Mouse (Mus musculus) heart, embryonic 10.5 days (tissue): Measurements from ENCODE around the gene Csnk1g2. TPM values are rescaled to one million over a fixed set of nuclear protein-coding genes. Genes with fewer than 3 reads are reported as not detected.

Experiments
- DNase-seq: peaks from one replicate; pipeline ENCODE4 v3.0.0-alpha.2; 2017; ENCODE audit warnings: low spot score
- H3K27ac ChIP-seq: fragments of 300-500 bp; sonication (generic); 2 replicates; pipeline ENCODE4 v1.5.1; 2016; ENCODE audit warnings: mild to moderate bottlenecking
- H3K27me3 ChIP-seq: fragments of 300-500 bp; sonication (generic); 2 replicates; pipeline ENCODE4 v1.6.1; 2016; ENCODE audit warnings: mild to moderate bottlenecking; ENCODE audit not compliant: poor library complexity, insufficient read depth, severe bottlenecking
- H3K36me3 ChIP-seq: fragments of 300-500 bp; sonication (generic); 2 replicates; pipeline ENCODE4 v1.6.1; 2016; ENCODE audit warnings: mild to moderate bottlenecking, moderate library complexity
- H3K4me1 ChIP-seq: fragments of 300-500 bp; sonication (generic); 2 replicates; pipeline ENCODE4 v1.6.1; 2016; ENCODE audit warnings: mild to moderate bottlenecking
- H3K4me3 ChIP-seq: fragments of 300-500 bp; sonication (generic); 2 replicates; pipeline ENCODE4 v1.5.1; 2016; ENCODE audit warnings: mild to moderate bottlenecking, moderate library complexity
- H3K9me3 ChIP-seq: fragments of 300-500 bp; sonication (generic); 2 replicates; pipeline ENCODE4 v1.6.1; 2016; ENCODE audit warnings: mild to moderate bottlenecking, moderate library complexity
- WGBS: fragments of 180-500 bp; shearing (Covaris S2); methylation state at CpG from one replicate; pipeline ENCODE4 v1.1.7; 2016; 5-methylcytosine and 5-hydroxymethylcytosine counted together
- polyA plus RNA-seq: library from polyadenylated mRNA; unstranded; fragments of >200 nt; fragmentation: Nextera tagmentation; extraction: Ambion mirVana; gene quantifications from 2 replicates; pipeline ENCODE4 v1.2.1, GENCODE M21; 2016

Csnk1g2 gene
- polyA plus RNA-seq, 1 experiment from 2014 or later, result 150 TPM

DNA sequence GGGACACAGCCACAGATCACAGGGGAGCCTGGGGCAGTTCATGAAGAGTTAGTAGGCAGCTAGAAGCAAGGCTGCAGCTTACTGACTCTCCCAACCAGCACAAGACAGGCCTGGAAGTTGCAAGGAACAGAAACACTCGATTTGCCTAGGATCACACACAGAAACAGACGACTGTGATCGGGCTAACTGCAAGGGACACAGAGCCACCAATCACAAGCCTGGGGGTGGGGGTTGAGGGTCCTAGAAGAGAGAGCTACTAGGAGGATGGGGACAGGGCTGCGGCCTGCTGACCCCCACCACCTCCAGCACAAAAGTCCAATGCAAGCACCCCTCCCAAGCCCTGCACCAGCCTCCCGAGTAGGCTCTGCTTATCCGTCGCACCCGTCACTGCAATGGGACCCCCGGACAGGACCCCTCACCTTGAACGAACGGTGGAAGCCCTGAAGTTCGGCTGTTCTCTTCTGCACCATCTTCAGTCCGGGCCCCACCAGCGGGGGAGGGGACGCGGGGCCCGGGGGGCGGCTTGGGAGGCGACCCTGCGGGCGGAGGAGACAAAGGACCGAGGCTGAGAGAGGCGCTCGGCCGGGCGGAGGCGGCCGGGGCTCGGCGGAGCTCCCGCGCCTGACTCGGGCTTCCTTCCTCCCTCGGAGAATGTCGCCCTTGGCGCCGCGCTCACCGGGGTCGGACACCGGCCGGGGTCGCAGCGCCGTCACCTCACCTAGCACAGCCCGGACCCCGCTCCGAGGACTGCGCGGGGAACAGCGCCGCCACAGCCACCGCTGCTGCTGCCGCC lies 53.0 kb downstream of the Csnk1g2 start:
- Histone ChIP-seq H3K4me1 (peaks cover 84% of the 10 kb centered on the region), H3K27ac (peak overlapping the region; percentile 98), H3K27me3 (no peaks in the 10 kb centered on the region), H3K9me3 (no peaks in the 10 kb centered on the region), H3K4me3 (peak overlapping the region; percentile 95), H3K36me3 (peaks cover 26% of the 10 kb centered on the region)
- no peak for DNase-seq
- WGBS, result under 1% methylated on average over 52 of the region's 54 CpGs

DNA sequence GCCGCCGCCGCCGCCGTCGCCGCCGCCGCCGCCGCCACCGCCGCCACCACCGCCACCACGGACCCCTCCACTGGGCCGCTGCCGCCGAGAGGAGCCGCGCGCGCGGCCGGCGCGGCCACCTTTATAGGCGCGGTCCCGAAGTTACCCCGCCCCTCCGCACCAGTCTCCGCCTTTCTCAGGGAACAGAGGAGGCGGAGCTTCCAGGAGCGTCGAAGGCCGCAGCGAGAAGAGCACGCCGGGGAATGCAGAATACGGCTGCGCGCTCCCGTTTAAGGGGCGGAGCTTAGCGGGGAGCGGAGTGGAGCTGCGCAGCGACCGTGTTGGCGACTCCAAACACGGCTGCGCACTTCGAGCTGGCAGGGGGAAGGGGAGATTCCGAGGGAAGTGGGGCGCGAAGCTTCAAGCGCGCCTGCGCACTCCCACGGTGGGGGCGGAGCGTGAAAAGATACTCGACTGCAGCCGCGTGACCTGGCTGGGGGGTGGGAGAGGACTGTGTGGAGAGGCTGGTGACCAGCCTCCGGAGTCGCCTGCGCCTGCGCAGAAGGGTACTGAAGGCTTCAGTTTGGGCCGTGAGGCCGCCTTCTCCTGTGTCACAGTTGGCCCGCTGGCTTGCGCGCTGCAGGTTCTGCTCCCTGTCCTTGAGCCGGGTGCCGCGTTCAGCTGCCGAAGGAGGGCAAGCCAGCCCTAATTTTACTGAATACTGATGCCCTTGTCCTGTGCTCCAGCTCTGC lies 53.7 kb downstream of the Csnk1g2 start:
- peaks cover 80% of the 10 kb centered on the region for H3K4me1 ChIP-seq
- DNase-seq, result peak; percentile 100
- 2% methylated on average over 65 of the region's 78 CpGs for WGBS
- peaks cover 18% of the 10 kb centered on the region for H3K36me3 ChIP-seq
- no peaks in the 10 kb centered on the region for H3K9me3 ChIP-seq
- peak overlapping the region; percentile 98 for H3K27ac ChIP-seq
- peak overlapping the region; percentile 95 for H3K4me3 ChIP-seq
- H3K27me3 ChIP-seq, result no peaks in the 10 kb centered on the region

DNA sequence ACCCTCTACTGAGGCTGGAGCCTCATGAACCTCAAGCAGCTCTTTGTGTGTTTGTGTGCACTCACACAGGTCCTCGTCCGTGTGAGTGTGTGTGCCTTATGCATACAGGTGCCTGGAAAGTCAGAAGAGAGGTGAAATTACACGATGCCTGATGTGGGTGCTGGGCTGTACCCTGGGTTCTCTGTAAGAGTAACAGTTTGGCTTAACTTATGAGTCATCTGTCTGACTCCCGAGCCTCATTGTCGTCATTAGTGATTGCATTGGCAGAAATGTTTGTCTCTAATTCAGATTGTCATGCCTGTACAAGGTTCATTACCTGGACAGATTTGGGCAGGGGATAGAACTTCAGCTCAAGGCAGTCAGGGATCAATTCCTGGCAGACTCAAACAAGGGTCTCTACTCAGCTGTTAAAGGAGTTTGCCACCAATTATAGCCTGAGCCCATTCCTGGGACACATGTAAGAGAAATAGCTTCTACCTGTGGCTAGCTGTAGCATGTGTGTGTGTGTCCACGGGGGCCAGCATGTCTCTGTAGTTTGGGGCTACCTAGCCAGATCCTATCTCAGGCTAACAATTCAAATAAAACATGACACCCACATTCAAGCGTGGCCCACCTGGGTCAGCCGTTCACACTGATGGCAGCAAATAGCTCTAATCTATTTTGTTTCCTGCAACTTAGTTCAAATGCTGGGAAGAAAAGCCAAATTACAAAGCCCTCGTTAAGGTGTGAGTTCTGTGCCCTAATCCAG lies 54.7 kb downstream of the Csnk1g2 start:
- H3K27ac ChIP-seq, result peak overlapping the region; percentile 98
- 34% methylated on average over 9 of the region's 9 CpGs for WGBS
- H3K9me3 ChIP-seq, result no peaks in the 10 kb centered on the region
- peaks cover 9% of the 10 kb centered on the region; the same call in 1 of the 2 replicates for H3K36me3 ChIP-seq
- no peak for DNase-seq
- H3K27me3 ChIP-seq, result no peaks in the 10 kb centered on the region
- H3K4me3 ChIP-seq, result peak overlapping the region; percentile 95
- peaks cover 71% of the 10 kb centered on the region for H3K4me1 ChIP-seq

DNA sequence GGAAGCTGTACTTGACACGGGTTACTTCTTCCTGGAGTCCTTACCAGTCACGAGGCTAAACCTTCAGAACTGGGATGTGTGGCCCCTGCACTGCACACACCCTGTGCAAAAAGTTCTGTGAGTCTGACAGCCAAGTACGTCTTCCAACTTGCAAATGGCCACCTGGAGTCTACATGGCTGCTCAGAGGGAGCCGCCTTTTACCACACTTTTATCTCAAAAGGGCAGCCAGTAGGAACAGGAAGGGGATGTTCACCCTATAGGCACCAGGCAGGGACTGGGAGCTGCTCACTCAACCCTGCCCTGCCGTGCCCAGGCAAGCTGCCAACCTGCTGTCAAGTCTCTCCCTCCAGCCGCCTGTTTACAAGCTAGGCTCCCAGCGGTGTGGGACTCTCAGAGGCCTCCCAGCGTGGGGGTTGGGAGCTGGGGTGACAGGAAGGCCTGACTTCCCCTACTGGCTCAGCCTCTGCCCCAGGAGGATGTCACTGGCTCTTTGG lies 55.4 kb downstream of the Csnk1g2 start, which contains the start of gene Mknk2:
Gene Mknk2 (minus strand): TSS at position 171 of the 495 bp plus-strand sequence.
- Histone ChIP-seq H3K27ac (peak within 1 kb of the TSS; percentile 98), H3K4me1 (peaks cover 64% of the 10 kb centered on the region), H3K36me3 (peaks cover 9% of the 10 kb centered on the region; the same call in 1 of the 2 replicates), H3K4me3 (peak within 1 kb of the TSS; percentile 95), H3K27me3 (no peaks in the 10 kb centered on the region), H3K9me3 (no peaks in the 10 kb centered on the region)
- peak; percentile 93 for DNase-seq
- WGBS, result 21% methylated on average over 8 of the region's 8 CpGs

DNA sequence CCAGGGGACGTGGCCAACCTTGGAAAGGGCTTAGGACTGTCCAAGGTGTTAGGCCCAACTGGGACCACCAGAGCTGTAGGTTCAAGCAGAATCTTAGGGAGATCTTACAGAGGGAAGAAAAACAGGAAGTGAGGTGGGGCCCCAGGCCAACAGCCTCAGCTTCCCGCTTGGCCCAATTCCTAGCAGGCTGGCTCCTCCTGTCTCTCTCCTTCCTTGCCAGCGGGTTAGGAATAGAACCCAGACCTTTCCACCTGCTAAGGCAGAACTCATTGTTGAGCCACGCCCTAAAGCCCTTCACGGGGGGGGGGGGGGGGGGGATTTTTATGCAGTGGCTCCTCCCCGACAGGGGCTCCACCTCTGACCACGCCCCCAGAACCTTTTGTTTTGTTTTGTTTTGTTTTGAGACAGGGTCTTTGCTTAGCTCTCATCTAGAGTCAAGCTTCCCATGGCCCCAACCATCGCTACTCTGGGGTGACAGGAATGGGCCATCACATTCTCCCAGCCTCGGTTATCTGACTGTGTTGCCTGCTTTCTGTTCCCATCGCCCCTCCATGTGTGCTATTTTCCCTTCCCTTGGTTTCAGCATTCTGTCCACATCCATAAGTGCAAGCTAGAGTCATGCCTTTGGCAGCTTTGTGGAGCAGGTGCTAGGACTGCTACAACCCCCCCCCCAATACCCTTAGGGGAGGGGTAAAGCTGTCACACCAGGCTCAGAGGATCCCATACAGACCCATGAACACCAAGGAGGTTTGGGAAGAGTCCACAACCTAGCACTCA lies 56.2 kb downstream of the Csnk1g2 start:
- no peak for DNase-seq
- peaks cover 12% of the 10 kb centered on the region; the same call in 1 of the 2 replicates for H3K36me3 ChIP-seq
- peaks cover 56% of the 10 kb centered on the region for H3K4me1 ChIP-seq
- H3K9me3 ChIP-seq, result no peaks in the 10 kb centered on the region
- peak overlapping the region; percentile 95 for H3K4me3 ChIP-seq
- WGBS, result 49% methylated on average over 10 of the region's 10 CpGs
- H3K27me3 ChIP-seq, result no peaks in the 10 kb centered on the region
- peak overlapping the region; percentile 98 for H3K27ac ChIP-seq

DNA sequence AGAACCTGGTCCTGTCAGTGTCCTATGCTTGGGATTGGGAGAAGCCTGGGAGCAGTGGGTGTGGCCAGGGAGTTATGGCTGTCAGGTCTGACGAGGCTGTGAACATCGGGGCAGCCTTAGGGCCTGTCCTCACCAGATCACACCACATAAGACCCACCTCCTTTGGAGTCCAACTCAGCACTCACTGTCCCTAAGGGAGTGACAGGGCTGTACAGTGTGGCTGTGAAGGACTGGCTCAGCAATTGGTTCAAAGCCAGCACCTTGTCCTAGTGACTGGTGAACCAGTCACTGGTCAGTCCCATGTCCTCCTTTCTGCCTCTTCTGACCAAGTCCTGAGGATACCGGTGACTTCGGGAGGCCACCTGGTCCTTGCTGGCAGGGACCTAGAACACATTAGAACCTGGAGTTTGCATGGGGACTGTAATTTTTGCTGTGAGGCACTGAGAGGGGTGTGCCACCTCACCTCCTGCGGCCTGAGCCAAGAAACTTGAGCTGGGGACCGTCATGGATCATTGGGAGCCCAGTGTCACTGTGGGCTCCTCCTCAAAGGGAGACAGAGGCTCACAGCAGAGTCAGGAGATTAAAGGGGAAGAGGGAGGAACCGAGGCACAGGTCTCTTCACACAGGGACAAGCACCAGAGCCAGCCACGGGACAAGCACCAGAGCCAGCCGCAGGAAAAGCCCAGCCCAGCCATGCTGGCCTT lies 57.1 kb downstream of the Csnk1g2 start:
- 60% methylated on average over 9 of the region's 9 CpGs for WGBS
- Histone ChIP-seq H3K4me3 (no peak overlapping the region), H3K27ac (peak overlapping the region; percentile 98)

DNA sequence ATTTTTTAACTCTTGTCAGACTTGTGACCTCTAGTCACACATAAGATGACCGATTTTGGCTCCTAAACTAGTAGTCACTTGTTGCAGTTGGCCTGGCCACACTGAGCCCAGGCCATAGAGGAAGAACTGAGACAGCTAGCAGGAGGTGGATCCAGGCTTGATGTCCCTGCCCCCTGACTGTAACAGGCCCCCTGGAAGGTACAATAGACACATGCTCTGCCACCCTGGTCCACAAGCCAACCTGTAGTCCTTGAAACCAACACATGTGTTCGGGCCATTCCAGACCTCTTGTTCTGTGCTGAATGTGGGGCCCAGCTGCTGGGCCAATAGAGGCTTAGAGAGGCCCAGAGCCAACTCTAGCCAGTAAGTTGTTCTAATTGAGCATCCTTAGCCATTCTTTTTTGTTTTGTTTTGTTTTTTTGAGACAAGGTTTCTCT lies 57.6 kb downstream of the Csnk1g2 start:
- H3K27ac ChIP-seq, result peak overlapping the region; percentile 98
- H3K9me3 ChIP-seq, result no peaks in the 10 kb centered on the region
- H3K4me1 ChIP-seq, result peaks cover 47% of the 10 kb centered on the region
- no peak overlapping the region for H3K4me3 ChIP-seq
- peaks cover 17% of the 10 kb centered on the region for H3K36me3 ChIP-seq
- DNase-seq, result no peak
- no peaks in the 10 kb centered on the region for H3K27me3 ChIP-seq
- 88% methylated on average over 2 of the region's 2 CpGs for WGBS

More for the DNA sequence above, 57.1 kb downstream of the Csnk1g2 start:
- Histone ChIP-seq H3K36me3 (peaks cover 14% of the 10 kb centered on the region; the same call in 1 of the 2 replicates), H3K4me1 (peaks cover 47% of the 10 kb centered on the region), H3K9me3 (no peaks in the 10 kb centered on the region), H3K27me3 (no peaks in the 10 kb centered on the region)
- no peak for DNase-seq

DNA sequence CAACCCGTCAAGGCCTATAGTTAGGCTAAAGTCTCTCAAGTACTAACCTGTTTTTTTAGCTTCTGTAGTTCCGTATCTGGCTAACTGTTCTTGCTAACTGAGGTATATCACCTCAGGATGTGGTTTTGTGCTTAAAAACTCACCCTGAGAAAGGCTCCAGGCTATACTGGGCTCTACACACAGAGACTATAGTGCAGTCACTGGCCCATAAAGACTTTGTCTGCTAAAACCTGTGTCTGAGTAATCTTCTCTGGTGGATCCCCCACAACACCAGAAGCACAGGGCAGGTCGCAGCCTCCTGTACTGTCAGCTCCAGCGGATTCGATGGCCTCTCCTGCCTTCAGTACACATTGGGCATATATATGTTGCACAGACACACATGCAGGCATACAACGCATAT lies 59.4 kb downstream of the Csnk1g2 start:
- Histone ChIP-seq H3K4me1 (peaks cover 42% of the 10 kb centered on the region), H3K36me3 (peaks cover 34% of the 10 kb centered on the region), H3K4me3 (no peak overlapping the region), H3K27me3 (no peaks in the 10 kb centered on the region), H3K9me3 (no peaks in the 10 kb centered on the region), H3K27ac (no peak overlapping the region)
- 93% methylated on average over 6 of the region's 6 CpGs for WGBS
- no peak for DNase-seq

DNA sequence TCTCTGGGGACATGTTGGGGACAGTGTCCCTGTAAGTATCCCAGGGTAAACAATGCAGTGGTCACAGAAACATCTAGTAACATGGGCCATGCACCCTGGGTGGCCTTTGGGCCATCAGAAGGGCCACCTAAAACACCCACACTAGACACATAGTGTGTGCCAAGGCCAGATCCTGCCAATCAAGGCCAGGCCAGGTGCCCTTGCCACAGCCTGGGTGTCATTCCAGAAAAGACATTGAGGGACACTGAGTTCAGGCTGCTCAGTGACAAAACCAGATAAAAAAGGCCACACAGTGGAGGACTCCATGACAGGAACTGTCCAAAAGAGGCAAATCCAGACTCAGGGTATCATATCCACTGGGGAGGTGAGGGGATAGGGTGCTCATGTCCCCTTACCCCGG lies 61.0 kb downstream of the Csnk1g2 start:
- WGBS, result 86% methylated on average over 1 of the region's 1 CpGs
- H3K36me3 ChIP-seq, result peaks cover 49% of the 10 kb centered on the region
- H3K4me3 ChIP-seq, result no peak overlapping the region
- H3K4me1 ChIP-seq, result peaks cover 26% of the 10 kb centered on the region
- H3K27me3 ChIP-seq, result no peaks in the 10 kb centered on the region
- H3K9me3 ChIP-seq, result no peaks in the 10 kb centered on the region
- H3K27ac ChIP-seq, result 0 out of 2 replicates have a peak overlapping the region, but pooled peaks have one; percentile 12
- no peak for DNase-seq

DNA sequence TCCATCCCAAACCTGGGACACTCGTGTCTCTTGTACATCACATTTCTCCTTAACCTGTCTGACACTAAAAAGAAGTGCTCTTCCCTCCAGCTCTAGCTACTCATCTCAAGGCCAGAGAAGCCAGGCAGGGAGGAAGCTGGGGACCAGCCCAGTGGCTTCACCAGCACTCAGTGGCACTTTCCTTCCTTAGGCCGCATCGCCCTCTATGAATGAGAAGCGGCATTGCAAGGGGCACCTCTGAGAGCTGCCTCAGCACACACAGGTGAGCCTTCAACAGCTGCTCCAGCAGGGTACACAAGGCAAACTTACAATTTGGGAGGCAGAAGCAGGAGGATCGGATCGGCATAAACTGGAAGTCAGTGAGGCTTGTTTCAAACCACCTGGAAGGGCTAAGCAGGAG lies 61.6 kb downstream of the Csnk1g2 start:
- 55% methylated on average over 6 of the region's 6 CpGs for WGBS
- Histone ChIP-seq H3K4me3 (no peak overlapping the region), H3K27me3 (no peaks in the 10 kb centered on the region), H3K4me1 (peaks cover 20% of the 10 kb centered on the region), H3K36me3 (peaks cover 52% of the 10 kb centered on the region), H3K27ac (no peak overlapping the region), H3K9me3 (no peaks in the 10 kb centered on the region)
- DNase-seq, result no peak

DNA sequence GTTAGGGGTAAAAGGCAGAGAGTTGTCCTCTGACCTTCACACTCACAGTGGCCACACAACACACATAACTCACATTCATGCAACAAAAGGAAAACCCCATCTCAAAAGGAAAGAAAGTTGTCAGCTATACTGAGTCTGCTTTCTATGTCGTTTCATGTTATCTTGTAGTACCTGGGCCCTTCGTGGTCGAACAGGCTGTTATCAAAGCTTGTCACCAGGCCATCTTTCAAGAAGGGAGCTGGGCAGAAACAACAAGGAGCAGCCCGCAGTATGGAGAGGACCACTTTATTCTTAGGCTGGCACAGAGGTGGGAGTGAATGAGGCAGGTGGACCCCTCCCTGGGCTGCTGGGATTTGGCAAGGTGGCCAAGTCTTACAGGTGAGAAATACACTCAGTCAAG lies 62.3 kb downstream of the Csnk1g2 start:
- H3K9me3 ChIP-seq, result no peaks in the 10 kb centered on the region
- no peaks in the 10 kb centered on the region for H3K27me3 ChIP-seq
- H3K4me3 ChIP-seq, result no peak overlapping the region
- peaks cover 12% of the 10 kb centered on the region for H3K4me1 ChIP-seq
- DNase-seq, result no peak
- peaks cover 60% of the 10 kb centered on the region for H3K36me3 ChIP-seq
- peak overlapping the region; percentile 44; the same call in 1 of the 2 replicates for H3K27ac ChIP-seq
- WGBS, result 46% methylated on average over 4 of the region's 4 CpGs
